Mouse (Mus musculus) hindlimb bud, embryonic 11.5 days (tissue): ENCODE data around the gene Tmem131l.

Experiments used
- DNase-seq: peaks from one replicate; pipeline ENCODE4 v3.0.0-alpha.2; 2012; ENCODE audit warnings: low read depth, low spot score; ENCODE audit errors: extremely low spot score

Tmem131l gene

GRCm38 (mm10) chr3:83982821-83983220, 57.2 kb downstream of the Tmem131l start:
- no peak for DNase-seq

- no peak for DNase-seq
Measured at GRCm38 (mm10) chr3:83980231-83980872, 59.6 kb downstream of the Tmem131l start.

- DNase-seq, result no peak
Measured at GRCm38 (mm10) chr3:83978497-83979410, 61.2 kb downstream of the Tmem131l start.

GRCm38 (mm10) chr3:83977817-83978216, 62.2 kb downstream of the Tmem131l start:
- no peak for DNase-seq

GRCm38 (mm10) chr3:83976161-83976560, 63.8 kb downstream of the Tmem131l start:
- no peak for DNase-seq

- no peak for DNase-seq
Measured at GRCm38 (mm10) chr3:83973339-83973738, 66.6 kb downstream of the Tmem131l start.

- no peak for DNase-seq
Measured at GRCm38 (mm10) chr3:83970629-83971028, 69.3 kb downstream of the Tmem131l start.

GRCm38 (mm10) chr3:83969081-83969480, 70.9 kb downstream of the Tmem131l start:
- DNase-seq, result no peak

- DNase-seq, result no peak
Measured at GRCm38 (mm10) chr3:83967791-83968190, 72.2 kb downstream of the Tmem131l start.

- no peak for DNase-seq
Measured at GRCm38 (mm10) chr3:83965333-83965732, 74.6 kb downstream of the Tmem131l start.

- no peak for DNase-seq
Measured at GRCm38 (mm10) chr3:83963705-83964104, 76.3 kb downstream of the Tmem131l start.

- no peak for DNase-seq
Measured at GRCm38 (mm10) chr3:83962571-83962970, 77.4 kb downstream of the Tmem131l start.

GRCm38 (mm10) chr3:83962076-83962475, 77.9 kb downstream of the Tmem131l start:
- no peak for DNase-seq

GRCm38 (mm10) chr3:83958951-83959681, 80.9 kb downstream of the Tmem131l start:
- DNase-seq, result no peak

GRCm38 (mm10) chr3:83953879-83954278, 86.1 kb downstream of the Tmem131l start:
- no peak for DNase-seq

GRCm38 (mm10) chr3:83948801-83949200, 91.2 kb downstream of the Tmem131l start:
- no peak for DNase-seq

GRCm38 (mm10) chr3:83947476-83948245, 92.3 kb downstream of the Tmem131l start:
- DNase-seq, result no peak

GRCm38 (mm10) chr3:83946848-83947247, 93.1 kb downstream of the Tmem131l start:
- DNase-seq, result no peak

- no peak for DNase-seq
Measured at GRCm38 (mm10) chr3:83943691-83944090, 96.3 kb downstream of the Tmem131l start.

- no peak for DNase-seq
Measured at GRCm38 (mm10) chr3:83943212-83943611, 96.8 kb downstream of the Tmem131l start.

GRCm38 (mm10) chr3:83941921-83942320, 98.1 kb downstream of the Tmem131l start:
- DNase-seq, result no peak
